Mouse (Mus musculus): ENCODE results near the gene Khdc1a. TPM values are rescaled to one million over a fixed set of nuclear protein-coding genes. Genes with fewer than 3 reads are reported as not detected.
"Not testable (repeated sequence)": the region's sequence is repeated elsewhere in the genome, so short reads cannot be mapped to it uniquely, and the experiment has no call there.

Khdc1a gene
- polyA plus RNA-seq, 1 experiment from 2014 or later = not detected

DNA sequence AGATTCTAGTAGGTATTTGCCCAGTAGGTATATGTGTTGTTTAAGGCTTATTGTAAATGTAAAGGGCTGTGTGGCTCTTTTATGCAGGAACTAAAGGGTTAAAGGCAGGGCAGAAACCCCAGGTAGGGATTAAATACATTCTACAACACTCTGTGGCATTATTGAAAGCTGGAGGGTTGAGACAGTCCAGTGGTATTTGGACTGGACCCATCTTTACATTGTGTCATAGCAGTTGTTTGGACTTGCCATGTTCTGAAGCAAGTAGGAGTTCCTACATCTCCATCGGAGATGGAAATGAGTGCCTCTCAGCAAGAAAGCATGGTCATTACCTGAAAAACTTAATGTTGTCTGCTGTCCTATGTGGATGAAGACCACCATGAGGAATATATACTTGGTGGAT is 8.7 kb upstream of the Khdc1a start:
- Histone ChIP-seq H3K36me3 (ENCODE audit: control insufficient read depth, insufficient read depth, low read length) (no peaks in the 10 kb centered on the region), H3K9me3 (ENCODE audit: control insufficient read depth, low read length) (no peaks in the 10 kb centered on the region), H3K27ac (ENCODE audit: low read depth, low read length) (no peak overlapping the region), H3K4me2 (replicated peaks; ENCODE audit: low read depth, low read length) (no peak overlapping the region), H3K9ac (ENCODE audit: low read depth, low read length) (no peak overlapping the region), H3K4me1 (replicated peaks; ENCODE audit: control insufficient read depth, insufficient read depth, low read length) (no peaks in the 10 kb centered on the region), H3K4me3 (ENCODE audit: low read depth, low read length) (no peak overlapping the region), H3K27me3 (ENCODE audit: control insufficient read depth, insufficient read depth, low read length) (no peaks in the 10 kb centered on the region)
- WGBS = 100% methylated on average over 1 of the region's 1 CpGs
- ATAC-seq (ENCODE audit: low FRiP score) (no peak), DNase-seq (ENCODE audit: low spot score) (no peak)

DNA sequence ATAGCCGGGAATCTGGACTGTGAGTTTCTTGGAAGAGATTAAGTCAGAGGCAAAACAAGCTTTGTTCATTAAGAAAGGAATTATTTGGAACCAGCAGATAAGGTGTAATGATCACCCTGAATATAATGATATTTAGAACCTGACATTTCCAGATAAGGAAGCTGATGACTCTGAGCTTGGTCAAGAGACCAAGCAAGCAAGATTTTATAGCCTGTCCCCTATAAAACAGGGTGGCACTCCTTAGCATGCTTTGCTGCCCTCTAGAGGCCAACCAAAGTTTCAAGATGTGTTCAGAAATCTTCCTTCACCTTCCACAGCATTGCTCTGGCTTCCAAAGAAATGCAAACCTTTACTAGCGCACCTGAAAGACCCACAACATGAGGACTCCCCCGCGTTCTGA is 5.2 kb upstream of the Khdc1a start:
- no peak overlapping the region for H3K4me3 ChIP-seq (ENCODE audit: low read depth, low read length)
- DNase-seq (ENCODE audit: low spot score) (peak; percentile 61), ATAC-seq (ENCODE audit: low FRiP score) (0 out of 2 replicates have a peak, but pooled peaks have one; percentile 56)

DNA sequence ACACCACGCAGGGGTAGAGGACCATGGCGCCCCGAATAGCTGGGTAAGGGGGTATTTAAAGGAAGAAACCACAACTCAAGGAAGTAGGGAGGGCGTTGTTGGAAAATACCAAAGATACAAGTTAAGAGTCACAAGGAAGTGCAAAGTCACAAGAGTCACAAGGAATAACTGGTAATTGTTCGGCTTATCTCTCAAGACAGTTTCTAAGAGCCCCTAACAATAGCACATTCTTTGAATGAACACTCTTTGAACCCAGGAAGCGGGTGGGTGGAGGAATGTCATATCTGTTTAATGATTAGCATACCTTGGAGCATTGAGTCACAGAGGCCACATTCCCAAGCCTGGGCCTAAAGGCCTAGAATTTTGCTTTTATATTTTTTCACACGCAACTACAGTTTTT is 4.7 kb upstream of the Khdc1a start:
- DNase-seq (ENCODE audit: low spot score); H3K27me3 ChIP-seq (ENCODE audit: control insufficient read depth, insufficient read depth, low read length); H3K4me3 ChIP-seq (ENCODE audit: low read depth, low read length); H3K9me3 ChIP-seq (ENCODE audit: control insufficient read depth, low read length); ATAC-seq (ENCODE audit: low FRiP score); H3K4me1 ChIP-seq (replicated peaks; ENCODE audit: control insufficient read depth, insufficient read depth, low read length); H3K27ac ChIP-seq (ENCODE audit: low read depth, low read length); H3K9ac ChIP-seq (ENCODE audit: low read depth, low read length); H3K4me2 ChIP-seq (replicated peaks; ENCODE audit: low read depth, low read length); H3K36me3 ChIP-seq (ENCODE audit: control insufficient read depth, insufficient read depth, low read length): not testable (repeated sequence)
- 89% methylated on average over 7 of the region's 7 CpGs for whole genome bisulfite sequencing

More for the DNA sequence above, 5.2 kb upstream of the Khdc1a start:
- Histone ChIP-seq H3K4me2 (replicated peaks; ENCODE audit: low read depth, low read length) (no peak overlapping the region), H3K4me1 (replicated peaks; ENCODE audit: control insufficient read depth, insufficient read depth, low read length) (no peaks in the 10 kb centered on the region), H3K27ac (ENCODE audit: low read depth, low read length) (no peak overlapping the region), H3K36me3 (ENCODE audit: control insufficient read depth, insufficient read depth, low read length) (no peaks in the 10 kb centered on the region), H3K27me3 (ENCODE audit: control insufficient read depth, insufficient read depth, low read length) (no peaks in the 10 kb centered on the region), H3K9me3 (ENCODE audit: control insufficient read depth, low read length) (no peaks in the 10 kb centered on the region), H3K9ac (ENCODE audit: low read depth, low read length) (no peak overlapping the region)
- WGBS = 70% methylated on average over 4 of the region's 4 CpGs

DNA sequence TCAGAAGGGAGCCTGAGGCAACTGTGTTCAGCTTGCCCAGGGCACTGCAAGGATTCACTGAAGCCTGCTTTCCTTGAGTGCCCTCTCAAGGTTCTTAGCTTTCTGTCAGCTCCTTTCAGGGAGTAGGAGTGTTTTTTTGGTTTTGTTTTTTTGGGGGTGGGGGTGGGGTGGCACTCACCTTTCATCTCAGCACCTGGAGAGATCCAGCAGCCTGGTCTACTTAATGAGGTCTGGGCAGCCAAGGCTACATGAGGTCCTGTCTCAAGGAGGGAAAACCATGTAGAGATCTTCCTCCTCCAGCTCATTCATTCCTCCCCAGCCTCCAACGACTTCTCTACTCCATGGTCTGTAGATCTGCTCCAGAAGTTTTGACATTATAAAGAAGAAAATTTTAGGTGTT is 18.6 kb downstream of the Khdc1a start, which contains the start of gene Khdc1c:
Khdc1c (plus strand) TSS at position 301 of the 400 bp plus-strand sequence.
- not testable (repeated sequence) for H3K4me1 ChIP-seq (replicated peaks; ENCODE audit: control insufficient read depth, insufficient read depth, low read length); DNase-seq (ENCODE audit: low spot score); H3K9ac ChIP-seq (ENCODE audit: low read depth, low read length); H3K4me3 ChIP-seq (ENCODE audit: low read depth, low read length); H3K4me2 ChIP-seq (replicated peaks; ENCODE audit: low read depth, low read length); H3K27me3 ChIP-seq (ENCODE audit: control insufficient read depth, insufficient read depth, low read length); H3K9me3 ChIP-seq (ENCODE audit: control insufficient read depth, low read length); H3K36me3 ChIP-seq (ENCODE audit: control insufficient read depth, insufficient read depth, low read length); ATAC-seq (ENCODE audit: low FRiP score); H3K27ac ChIP-seq (ENCODE audit: low read depth, low read length)
- 81% methylated on average over 1 of the region's 1 CpGs for WGBS

DNA sequence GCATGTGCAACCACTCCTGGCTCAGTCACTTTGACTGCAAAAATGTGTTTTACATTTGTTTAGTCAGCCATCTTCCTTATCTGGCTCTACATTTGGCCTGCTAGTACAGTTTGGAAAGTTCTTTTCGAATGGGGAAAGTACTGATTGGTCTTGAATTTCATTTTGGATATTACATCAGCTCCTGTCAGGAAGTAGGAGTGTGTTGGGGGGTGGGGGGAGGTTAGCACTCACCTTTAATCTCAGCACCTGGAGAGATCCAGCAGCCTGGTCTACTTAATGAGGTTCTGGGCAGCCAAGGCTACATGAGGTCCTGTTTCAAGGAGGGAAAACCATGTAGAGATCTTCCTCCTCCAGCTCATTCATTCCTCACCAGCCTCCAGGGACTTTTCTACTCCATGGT is 33.8 kb downstream of the Khdc1a start, which contains the start of gene Khdc1b:
Khdc1b (plus strand) TSS at position 301 of the 400 bp plus-strand sequence.
- DNase-seq (ENCODE audit: low spot score) = no peak
- H3K27ac ChIP-seq (ENCODE audit: low read depth, low read length) = no peak within 1 kb of the TSS
- H3K36me3 ChIP-seq (ENCODE audit: control insufficient read depth, insufficient read depth, low read length) = no peaks in the 10 kb centered on the region
- no peaks in the 10 kb centered on the region for H3K9me3 ChIP-seq (ENCODE audit: control insufficient read depth, low read length)
- no peak for ATAC-seq (ENCODE audit: low FRiP score)
- H3K4me1 ChIP-seq (replicated peaks; ENCODE audit: control insufficient read depth, insufficient read depth, low read length) = no peaks in the 10 kb centered on the region
- WGBS = 93% methylated on average over 1 of the region's 1 CpGs
- H3K9ac ChIP-seq (ENCODE audit: low read depth, low read length) = no peak within 1 kb of the TSS
- H3K27me3 ChIP-seq (ENCODE audit: control insufficient read depth, insufficient read depth, low read length) = no peaks in the 10 kb centered on the region
- H3K4me2 ChIP-seq (replicated peaks; ENCODE audit: low read depth, low read length) = no peak within 1 kb of the TSS
- no peak within 1 kb of the TSS for H3K4me3 ChIP-seq (ENCODE audit: low read depth, low read length)

DNA sequence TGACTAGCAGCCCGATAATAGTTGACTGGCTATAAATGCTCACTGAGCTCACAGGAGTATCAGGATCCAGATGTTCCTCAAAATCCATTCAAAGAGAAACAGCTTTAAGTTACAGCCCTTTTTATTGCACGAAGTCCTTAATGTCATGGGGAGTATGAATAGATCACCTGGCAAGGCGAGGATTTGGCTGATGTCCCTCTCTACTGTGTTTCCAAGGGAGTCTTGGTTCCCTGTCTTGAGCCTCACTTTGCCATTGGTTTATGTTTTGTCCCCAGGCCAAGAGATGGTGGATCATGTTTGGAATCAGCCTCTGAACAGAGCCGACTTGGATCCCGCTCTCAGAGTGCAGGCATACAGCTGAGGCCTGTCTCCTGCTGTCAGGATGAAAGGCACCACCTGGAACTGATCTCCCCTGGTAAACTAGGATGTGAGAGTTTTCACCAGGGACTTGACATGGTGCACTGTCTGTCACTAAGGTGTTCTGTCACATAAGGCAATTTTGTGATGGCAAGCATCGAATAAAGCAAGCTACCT is 41.8 kb downstream of the Khdc1a start:
- Histone ChIP-seq H3K27me3 (ENCODE audit: control insufficient read depth, insufficient read depth, low read length) (no peaks in the 10 kb centered on the region), H3K9ac (ENCODE audit: low read depth, low read length) (no peak overlapping the region), H3K27ac (ENCODE audit: low read depth, low read length) (no peak overlapping the region), H3K4me1 (replicated peaks; ENCODE audit: control insufficient read depth, insufficient read depth, low read length) (no peaks in the 10 kb centered on the region), H3K9me3 (ENCODE audit: control insufficient read depth, low read length) (no peaks in the 10 kb centered on the region), H3K4me2 (replicated peaks; ENCODE audit: low read depth, low read length) (no peak overlapping the region), H3K36me3 (ENCODE audit: control insufficient read depth, insufficient read depth, low read length) (no peaks in the 10 kb centered on the region), H3K4me3 (ENCODE audit: low read depth, low read length) (no peak overlapping the region)
- no peak for ATAC-seq (ENCODE audit: low FRiP score)
- WGBS = 79% methylated on average over 6 of the region's 6 CpGs
- DNase-seq (ENCODE audit: low spot score) = no peak

Other genes starting within 250 kb of the Khdc1a start
- 10.9 and 13.5 TPM in 2 replicates for gene Tmem14a, start 131.1 kb upstream of the Khdc1a start, polyA plus RNA-seq (2014; fragmentation: Nextera tagmentation; extraction: Ambion mirVana)
- 0.14 and 0.31 TPM in 2 replicates for gene Gsta3, start 109.1 kb upstream of the Khdc1a start, polyA plus RNA-seq (2014; fragmentation: Nextera tagmentation; extraction: Ambion mirVana)
- not detected in 2 replicates for gene Khdc1c, start 18.7 kb downstream of the Khdc1a start, polyA plus RNA-seq (2014; fragmentation: Nextera tagmentation; extraction: Ambion mirVana)
- 0.09 TPM in 1 of 2 replicates, not detected in the other for gene Khdc1b, start 33.9 kb downstream of the Khdc1a start, polyA plus RNA-seq (2014; fragmentation: Nextera tagmentation; extraction: Ambion mirVana)

Data from hindbrain, embryonic 11.5 days (tissue).